Mouse (Mus musculus) right cerebral cortex, postnatal 36 days (tissue): ENCODE data around the gene Figla.

Experiments used
- DNase-seq, 2 experiments: peaks; one replicate each; pipeline ENCODE4 v3.0.0; 2022; ENCODE audit warnings: low spot score in 2 of 2, mixed read lengths in 1 of 2

Figla gene

DNA sequence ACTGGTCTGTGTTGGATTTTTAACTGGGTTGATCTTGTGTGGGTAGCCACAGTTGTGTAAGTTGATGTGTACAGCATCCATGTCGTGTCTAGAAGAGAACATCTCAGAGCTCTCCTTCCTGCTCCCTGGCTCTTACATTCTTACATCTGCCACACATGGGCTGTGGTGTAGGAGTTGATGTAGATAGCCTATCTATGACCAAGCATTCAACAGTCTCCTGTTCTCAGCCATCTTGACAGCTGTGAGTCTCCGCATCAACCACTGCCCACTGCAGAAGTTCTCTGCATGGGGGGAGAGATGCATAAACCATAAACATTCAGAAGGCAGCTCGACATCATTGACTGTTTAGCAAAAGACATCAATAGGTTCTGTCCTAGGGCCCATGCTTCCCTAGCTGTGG, 53.9 kb downstream of the Figla start:
- DNase-seq, result no peak

DNA sequence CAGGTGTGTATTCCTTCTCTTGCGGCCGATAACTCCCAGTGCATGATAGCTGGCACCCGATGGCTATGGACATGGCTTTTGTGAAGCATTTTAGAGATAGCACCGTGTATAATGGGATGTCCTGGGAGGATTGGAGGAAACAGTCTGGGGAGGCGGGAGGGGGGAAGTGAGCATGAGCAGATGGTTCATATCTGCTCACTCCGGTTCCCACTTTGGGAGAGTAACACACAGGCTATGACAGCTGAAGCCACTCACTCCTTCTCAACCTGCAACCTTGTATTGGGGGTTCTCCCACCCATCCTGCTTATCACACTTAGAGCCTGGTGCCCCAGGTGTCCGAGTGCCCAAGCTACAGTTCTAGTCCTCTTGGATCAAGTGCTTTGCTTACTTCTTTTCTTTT, 54.3 kb downstream of the Figla start:
- DNase-seq, result no peak
